Mouse (Mus musculus): ENCODE data around the gene Ntn5.
"Not testable (repeated sequence)": the region's sequence is repeated elsewhere in the genome, so short reads cannot be mapped to it uniquely, and the experiment has no call there.

GRCm38 (mm10) chr7:45661702-45662101 lies 22.1 kb upstream of the Ntn5 start:
- not testable (repeated sequence) for TF ChIP-seq ZNF384 (IDR thresholded peaks at IDR 0.05; ENCODE audit: low read depth, low read length); POLR2A (IDR thresholded peaks at IDR 0.05; ENCODE audit: low read depth, low read length); CTCF (conservative IDR thresholded peaks at IDR 0.05 in 1 of 2, IDR thresholded peaks at IDR 0.05 in 1 of 2; ENCODE audit: low read depth in 2 of 2, low read length in 2 of 2); MYC (IDR thresholded peaks at IDR 0.05; ENCODE audit: low read depth, low read length); TBP (conservative IDR thresholded peaks at IDR 0.05; ENCODE audit: low read depth, low read length); POLR2AphosphoS2 (IDR thresholded peaks at IDR 0.05; ENCODE audit: low read depth, low read length); E2F4 (IDR thresholded peaks at IDR 0.05; ENCODE audit: insufficient replicate concordance, low read depth, low read length); SMC3 (IDR thresholded peaks at IDR 0.05; ENCODE audit: low read depth, low read length); RCOR1 (conservative IDR thresholded peaks at IDR 0.05; ENCODE audit: low read depth, low read length); JUND (conservative IDR thresholded peaks at IDR 0.05; ENCODE audit: low read depth, low read length); USF1 (IDR thresholded peaks at IDR 0.05; ENCODE audit: low read depth, low read length); MEF2A (IDR thresholded peaks at IDR 0.05; ENCODE audit: borderline replicate concordance, low read depth, low read length); RAD21 (IDR thresholded peaks at IDR 0.05; ENCODE audit: low read depth, low read length); NELFE (IDR thresholded peaks at IDR 0.05; ENCODE audit: low read depth, low read length)

Measured in CH12.LX (cell line).